Mouse (Mus musculus): Measurements from ENCODE around the gene Trim11. TPM values are rescaled to one million over a fixed set of nuclear protein-coding genes. Genes with fewer than 3 reads are reported as not detected.

Trim11 gene
- polyA plus RNA-seq, 1 experiment from 2014 or later, result 22.7 TPM

DNA sequence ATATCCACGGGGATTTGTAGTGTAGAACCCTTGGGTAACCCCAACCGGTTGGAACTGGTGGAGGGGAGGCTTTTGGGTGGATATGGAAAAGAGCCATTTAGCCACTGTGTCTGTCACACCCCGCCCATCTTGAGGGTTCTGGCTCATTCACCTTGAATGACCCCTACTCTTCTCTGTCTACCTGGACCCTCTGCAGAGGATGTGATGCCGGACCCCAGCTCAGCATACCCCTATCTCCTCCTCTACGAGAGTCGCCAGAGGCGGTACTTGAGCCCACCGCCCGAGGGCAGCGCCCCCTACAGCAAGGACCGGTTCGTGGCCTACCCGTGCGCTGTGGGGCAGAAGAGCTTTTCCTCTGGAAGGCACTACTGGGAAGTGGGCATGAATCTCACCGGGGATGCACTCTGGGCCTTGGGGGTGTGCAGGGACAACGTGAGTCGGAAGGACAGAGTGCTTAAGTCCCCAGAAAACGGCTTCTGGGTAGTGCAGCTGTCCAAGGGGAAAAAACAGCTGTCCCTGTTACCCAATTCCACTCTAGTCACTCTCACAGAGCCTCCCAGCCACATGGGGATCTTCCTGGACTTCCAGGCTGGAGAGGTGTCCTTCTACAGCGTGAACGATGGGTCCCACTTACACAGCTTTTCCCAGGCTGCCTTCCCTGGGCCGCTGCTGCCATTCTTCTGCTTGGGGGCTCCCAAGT lies 6.9 kb upstream of the Trim11 start:
- WGBS, result 87% methylated on average over 21 of the region's 21 CpGs
- H3K27me3 ChIP-seq, result no peaks in the 10 kb centered on the region
- no peaks in the 10 kb centered on the region for H3K4me1 ChIP-seq
- H3K9me3 ChIP-seq, result no peaks in the 10 kb centered on the region
- no peak overlapping the region for H3K27ac ChIP-seq
- peaks cover 19% of the 10 kb centered on the region; the same call in 1 of the 2 replicates for H3K36me3 ChIP-seq
- H3K9ac ChIP-seq, result no peak overlapping the region
- H3K4me3 ChIP-seq, result no peak overlapping the region
- H3K4me2 ChIP-seq (replicated peaks), result no peak overlapping the region
- no peak for ATAC-seq (ENCODE audit: insufficient number of reproducible peaks, insufficient read depth, low FRiP score, low TSS enrichment)

DNA sequence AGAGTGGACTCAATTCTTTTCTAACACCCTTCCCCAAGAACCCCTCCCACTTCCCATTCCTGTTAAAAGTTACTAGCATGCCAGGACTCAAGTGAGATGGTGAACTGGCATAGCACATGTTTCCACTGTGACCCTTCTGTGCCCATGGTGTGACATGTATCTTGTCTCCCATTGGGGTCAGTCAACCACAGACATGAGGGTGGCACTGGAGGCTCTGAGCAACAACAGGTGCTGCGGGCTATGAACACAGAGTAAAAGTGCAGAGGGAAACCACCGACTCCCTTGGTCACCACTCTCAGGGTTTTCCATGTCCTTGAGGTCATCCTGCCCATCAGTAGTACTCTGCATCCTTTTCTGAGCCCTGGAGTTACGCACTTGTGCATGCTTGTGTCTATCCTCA lies 6.1 kb upstream of the Trim11 start:
- Histone ChIP-seq H3K4me3 (no peak overlapping the region), H3K36me3 (peaks cover 19% of the 10 kb centered on the region; the same call in 1 of the 2 replicates), H3K27ac (no peak overlapping the region), H3K9me3 (no peaks in the 10 kb centered on the region), H3K9ac (no peak overlapping the region), H3K4me1 (no peaks in the 10 kb centered on the region), H3K27me3 (no peaks in the 10 kb centered on the region), H3K4me2 (replicated peaks) (no peak overlapping the region)
- 90% methylated on average over 3 of the region's 3 CpGs for WGBS
- no peak for ATAC-seq (ENCODE audit: insufficient number of reproducible peaks, insufficient read depth, low FRiP score, low TSS enrichment)

DNA sequence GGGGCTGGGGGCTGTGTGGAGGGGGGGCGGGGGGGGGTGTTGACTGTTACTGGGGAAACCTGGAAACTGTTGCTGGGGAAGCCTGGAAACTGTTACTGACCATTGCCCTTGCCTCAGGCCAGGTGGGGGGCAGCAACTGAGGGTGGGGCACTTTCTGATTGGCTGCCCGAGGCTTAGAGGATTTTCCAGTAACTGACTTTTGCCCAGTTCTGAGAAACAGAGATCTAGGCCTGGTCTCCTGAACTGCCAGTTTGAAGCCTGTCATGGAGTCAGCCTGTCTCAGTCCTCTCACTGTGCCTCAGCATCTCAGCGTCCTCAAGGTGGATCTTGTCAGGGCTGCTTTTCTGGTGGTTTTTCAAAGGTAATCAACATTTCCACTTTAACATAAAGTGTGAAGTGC lies 3.5 kb upstream of the Trim11 start:
- Histone ChIP-seq H3K9me3 (no peaks in the 10 kb centered on the region), H3K27ac (no peak overlapping the region), H3K36me3 (peaks cover 13% of the 10 kb centered on the region; the same call in 1 of the 2 replicates), H3K9ac (no peak overlapping the region), H3K27me3 (no peaks in the 10 kb centered on the region), H3K4me2 (replicated peaks) (no peak overlapping the region), H3K4me3 (no peak overlapping the region), H3K4me1 (peaks cover 12% of the 10 kb centered on the region)
- WGBS, result 87% methylated on average over 3 of the region's 3 CpGs
- no peak for ATAC-seq (ENCODE audit: insufficient number of reproducible peaks, insufficient read depth, low FRiP score, low TSS enrichment)

DNA sequence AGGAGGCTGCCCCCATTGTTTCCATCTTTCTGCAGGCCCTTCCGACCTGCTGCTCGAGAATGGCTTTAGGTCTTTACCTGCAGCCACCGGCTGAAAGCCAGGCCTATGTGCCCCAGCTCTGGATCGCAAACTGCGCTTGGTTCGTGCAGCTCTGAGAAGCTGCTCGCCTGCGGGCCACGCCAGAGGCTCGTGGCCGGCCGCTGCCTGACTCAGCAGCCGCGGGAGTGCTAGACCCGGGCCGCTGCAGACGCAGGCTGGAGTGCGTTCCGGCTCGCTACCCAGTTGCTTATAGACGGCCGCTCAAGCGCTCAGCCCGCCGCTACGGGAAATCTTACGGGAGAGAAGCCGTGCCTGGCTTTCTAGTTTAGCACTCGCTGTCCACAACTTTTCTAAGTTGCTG lies 743 bp upstream of the Trim11 start:
- Histone ChIP-seq H3K27ac (peak overlapping the region; percentile 69), H3K27me3 (no peaks in the 10 kb centered on the region), H3K4me1 (peaks cover 33% of the 10 kb centered on the region), H3K9ac (peak overlapping the region; percentile 89), H3K4me2 (replicated peaks) (peak overlapping the region; percentile 98), H3K9me3 (no peaks in the 10 kb centered on the region), H3K4me3 (peak overlapping the region; percentile 98), H3K36me3 (peaks cover 5% of the 10 kb centered on the region)
- WGBS, result 0% methylated on average over 29 of the region's 29 CpGs
- no peak for ATAC-seq (ENCODE audit: insufficient number of reproducible peaks, insufficient read depth, low FRiP score, low TSS enrichment)

DNA sequence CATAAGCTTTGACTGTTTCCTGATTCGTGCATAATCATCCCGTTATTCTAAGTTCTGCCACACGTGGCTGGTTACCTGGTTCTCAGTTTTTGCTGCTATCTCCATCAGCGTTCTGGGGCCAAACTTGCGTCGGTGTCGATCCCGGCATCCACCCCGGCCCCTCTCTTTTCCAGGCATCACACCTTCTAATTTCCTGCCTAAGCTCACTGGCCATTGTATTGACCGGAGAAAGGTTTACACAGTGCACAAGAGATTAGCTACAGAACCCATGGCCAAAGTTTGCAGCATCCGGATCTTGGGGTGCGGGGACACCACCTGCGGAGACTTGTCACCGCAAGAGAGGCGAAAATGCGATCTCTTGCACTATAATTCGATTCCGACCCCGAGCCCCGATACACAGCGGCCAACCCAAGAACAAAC lies 276 bp upstream of the Trim11 start:
- under 1% methylated on average over 21 of the region's 21 CpGs for WGBS
- Histone ChIP-seq H3K36me3 (peaks cover 9% of the 10 kb centered on the region), H3K4me3 (peak overlapping the region; percentile 98), H3K27ac (peak overlapping the region; percentile 69), H3K4me2 (replicated peaks) (peak overlapping the region; percentile 98), H3K4me1 (peaks cover 33% of the 10 kb centered on the region), H3K9me3 (no peaks in the 10 kb centered on the region), H3K9ac (peak overlapping the region; percentile 89), H3K27me3 (no peaks in the 10 kb centered on the region)
- ATAC-seq (ENCODE audit: insufficient number of reproducible peaks, insufficient read depth, low FRiP score, low TSS enrichment), result no peak

DNA sequence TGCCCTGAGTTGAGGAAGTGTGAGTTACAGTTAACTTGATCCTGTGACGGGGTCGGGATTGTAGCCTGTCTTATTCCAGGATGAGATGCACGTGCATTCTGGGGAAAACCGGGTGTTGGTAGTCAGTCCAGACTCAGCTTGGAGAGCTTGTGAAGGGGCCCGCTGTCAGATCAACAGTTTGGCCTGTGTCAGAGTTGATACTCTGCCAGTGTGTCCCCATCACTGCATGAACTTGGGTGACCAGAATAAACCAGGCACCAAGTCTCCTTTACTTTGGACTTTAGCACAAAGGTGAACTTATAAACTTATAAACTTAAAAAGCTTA lies 775 bp downstream of the Trim11 start:
- 3% methylated on average over 5 of the region's 5 CpGs for WGBS
- no peak for ATAC-seq (ENCODE audit: insufficient number of reproducible peaks, insufficient read depth, low FRiP score, low TSS enrichment)
- Histone ChIP-seq H3K4me2 (replicated peaks) (peak overlapping the region; percentile 98), H3K4me3 (peak overlapping the region; percentile 98), H3K9me3 (no peaks in the 10 kb centered on the region), H3K27ac (0 out of 2 replicates have a peak overlapping the region, but pooled peaks have one; percentile 69), H3K27me3 (no peaks in the 10 kb centered on the region), H3K4me1 (peaks cover 33% of the 10 kb centered on the region), H3K9ac (peak overlapping the region; percentile 89), H3K36me3 (peaks cover 17% of the 10 kb centered on the region)

DNA sequence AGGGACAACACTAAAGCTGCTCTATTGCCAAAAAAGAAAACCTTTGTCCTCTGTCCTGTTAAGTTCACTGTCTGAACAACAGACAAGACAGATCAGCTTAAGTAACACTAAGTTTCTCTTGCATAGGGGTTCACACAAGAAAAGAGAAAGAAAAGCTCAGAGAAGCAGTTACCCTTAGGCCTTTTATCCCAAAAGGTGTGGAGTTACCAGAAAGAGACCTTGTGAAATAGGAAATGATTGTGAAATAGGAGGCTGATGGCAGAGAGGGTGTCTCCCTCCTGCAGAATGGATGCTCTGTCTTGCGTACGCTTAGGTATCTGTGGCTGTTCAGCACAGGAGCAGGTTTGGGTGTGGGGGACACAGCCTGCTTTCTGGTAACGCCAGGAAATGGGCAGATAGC lies 1.3 kb downstream of the Trim11 start:
- H3K36me3 ChIP-seq, result peaks cover 22% of the 10 kb centered on the region
- no peak overlapping the region for H3K27ac ChIP-seq
- peak overlapping the region; percentile 98 for H3K4me3 ChIP-seq
- H3K4me1 ChIP-seq, result peaks cover 33% of the 10 kb centered on the region
- no peaks in the 10 kb centered on the region for H3K9me3 ChIP-seq
- ATAC-seq (ENCODE audit: insufficient number of reproducible peaks, insufficient read depth, low FRiP score, low TSS enrichment), result no peak
- WGBS, result 64% methylated on average over 3 of the region's 3 CpGs
- peak overlapping the region; percentile 98 for H3K4me2 ChIP-seq (replicated peaks)
- no peaks in the 10 kb centered on the region for H3K27me3 ChIP-seq
- H3K9ac ChIP-seq, result peak overlapping the region; percentile 89

DNA sequence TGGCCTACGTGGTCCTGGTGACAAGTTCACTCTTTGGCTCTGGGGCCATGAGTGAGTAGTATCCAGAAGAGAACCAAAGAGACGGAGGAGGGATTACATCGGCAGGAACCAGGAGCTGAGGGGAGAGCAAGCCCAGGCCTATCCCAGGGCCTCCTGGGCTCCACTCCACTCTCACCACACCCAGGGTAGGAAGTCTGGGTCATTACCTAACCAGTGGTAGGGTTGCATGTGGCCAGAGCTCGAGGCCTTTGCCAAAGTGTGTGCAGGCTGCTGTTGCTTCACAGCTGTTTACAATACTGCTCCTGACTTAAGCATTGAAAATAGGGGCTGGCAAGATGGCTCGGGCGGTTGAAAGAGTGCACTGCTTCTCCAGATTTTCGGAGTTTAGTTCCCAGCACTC lies 1.8 kb downstream of the Trim11 start:
- H3K4me2 ChIP-seq (replicated peaks), result peak overlapping the region; percentile 98
- peak overlapping the region; percentile 89 for H3K9ac ChIP-seq
- H3K9me3 ChIP-seq, result no peaks in the 10 kb centered on the region
- 72% methylated on average over 7 of the region's 7 CpGs for WGBS
- peak overlapping the region; percentile 98 for H3K4me3 ChIP-seq
- H3K27ac ChIP-seq, result no peak overlapping the region
- ATAC-seq (ENCODE audit: insufficient number of reproducible peaks, insufficient read depth, low FRiP score, low TSS enrichment), result no peak; the same call in 1 of the 2 replicates
- H3K27me3 ChIP-seq, result no peaks in the 10 kb centered on the region
- peaks cover 33% of the 10 kb centered on the region for H3K4me1 ChIP-seq
- H3K36me3 ChIP-seq, result peaks cover 27% of the 10 kb centered on the region

DNA sequence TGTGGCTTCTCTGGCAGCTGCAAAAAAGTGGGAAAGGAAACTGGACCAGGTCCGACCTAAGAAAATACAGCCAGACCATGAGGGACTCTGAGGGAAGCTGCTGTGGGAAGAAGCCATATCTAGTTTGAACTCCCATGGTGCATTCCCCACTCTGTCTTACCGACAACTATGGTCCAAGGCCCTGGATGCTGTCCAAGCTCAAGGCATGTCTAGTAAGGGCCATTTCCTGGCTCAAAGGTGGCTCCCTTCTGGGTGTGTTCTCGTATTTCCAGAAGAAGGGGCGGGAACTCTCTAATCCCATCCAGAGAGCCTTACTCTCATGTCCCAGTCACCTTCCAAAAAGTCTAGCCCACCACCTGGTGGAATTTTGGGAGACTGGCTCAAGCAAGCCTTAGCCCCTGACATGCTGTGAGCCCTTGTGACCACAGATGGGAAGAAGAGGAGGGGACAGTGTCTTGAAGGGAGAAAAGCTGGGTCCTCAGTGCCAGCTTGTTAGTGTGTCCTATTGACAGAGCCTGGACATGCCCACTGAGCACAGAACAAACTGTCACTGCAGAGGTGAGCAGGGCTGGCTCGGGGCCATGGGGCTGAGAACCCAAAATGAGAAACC lies 2.6 kb downstream of the Trim11 start:
- peaks cover 35% of the 10 kb centered on the region for H3K36me3 ChIP-seq
- no peaks in the 10 kb centered on the region for H3K9me3 ChIP-seq
- 58% methylated on average over 5 of the region's 5 CpGs for WGBS
- no peak overlapping the region for H3K27ac ChIP-seq
- no peaks in the 10 kb centered on the region for H3K27me3 ChIP-seq
- peak overlapping the region; percentile 98; the same call in 1 of the 2 replicates for H3K4me2 ChIP-seq (replicated peaks)
- H3K4me1 ChIP-seq, result peaks cover 33% of the 10 kb centered on the region
- ATAC-seq (ENCODE audit: insufficient number of reproducible peaks, insufficient read depth, low FRiP score, low TSS enrichment), result no peak
- H3K9ac ChIP-seq, result 0 out of 2 replicates have a peak overlapping the region, but pooled peaks have one; percentile 89
- no peak overlapping the region for H3K4me3 ChIP-seq

DNA sequence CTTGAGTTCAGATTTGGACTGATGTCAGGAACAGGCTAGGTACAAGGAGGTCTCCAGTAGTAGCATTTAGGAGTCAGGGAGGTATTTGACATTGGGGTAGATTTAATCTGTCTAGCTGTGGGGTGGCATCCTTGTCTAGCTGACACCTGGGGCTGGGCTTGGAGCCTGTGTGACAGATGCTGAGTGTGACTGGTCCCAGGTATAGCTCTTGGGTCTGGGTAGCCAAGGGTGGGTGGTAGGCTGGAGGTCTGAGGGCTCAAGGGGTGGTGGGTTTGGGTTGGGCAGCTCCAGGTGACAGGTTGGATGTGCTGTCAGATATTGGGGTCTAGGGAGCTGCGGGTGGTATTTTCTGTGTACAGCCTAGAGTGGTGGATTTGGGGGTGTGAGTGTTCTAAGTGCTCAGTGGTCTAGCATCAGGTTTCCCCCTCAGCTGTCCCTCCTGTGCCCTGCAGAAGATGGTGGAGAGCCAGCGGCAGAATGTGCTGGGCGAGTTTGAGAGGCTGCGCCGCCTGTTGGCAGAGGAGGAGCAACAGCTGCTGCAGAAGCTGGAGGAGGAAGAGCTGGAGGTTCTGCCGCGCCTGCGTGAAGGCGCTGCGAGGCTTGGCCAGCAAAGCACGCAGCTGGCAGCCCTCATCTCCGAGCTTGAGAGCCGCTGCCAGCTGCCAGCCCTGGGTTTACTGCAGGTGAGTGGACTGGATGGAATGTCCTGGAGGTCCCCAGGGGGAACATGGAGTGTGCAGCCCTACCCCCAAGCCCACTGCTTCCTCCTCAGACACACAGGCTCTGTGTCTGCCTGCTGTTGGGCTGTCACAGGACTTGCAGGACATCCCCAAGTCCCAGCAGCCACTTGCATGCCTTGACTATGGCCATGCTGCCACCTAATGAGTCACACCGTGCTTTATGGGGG lies 3.9 kb downstream of the Trim11 start:
- Histone ChIP-seq H3K36me3 (peaks cover 48% of the 10 kb centered on the region), H3K4me2 (replicated peaks) (no peak overlapping the region), H3K9me3 (no peaks in the 10 kb centered on the region), H3K4me1 (peaks cover 33% of the 10 kb centered on the region), H3K4me3 (no peak overlapping the region), H3K9ac (no peak overlapping the region), H3K27ac (no peak overlapping the region), H3K27me3 (no peaks in the 10 kb centered on the region)
- no peak for ATAC-seq (ENCODE audit: insufficient number of reproducible peaks, insufficient read depth, low FRiP score, low TSS enrichment)
- WGBS, result 66% methylated on average over 14 of the region's 14 CpGs

DNA sequence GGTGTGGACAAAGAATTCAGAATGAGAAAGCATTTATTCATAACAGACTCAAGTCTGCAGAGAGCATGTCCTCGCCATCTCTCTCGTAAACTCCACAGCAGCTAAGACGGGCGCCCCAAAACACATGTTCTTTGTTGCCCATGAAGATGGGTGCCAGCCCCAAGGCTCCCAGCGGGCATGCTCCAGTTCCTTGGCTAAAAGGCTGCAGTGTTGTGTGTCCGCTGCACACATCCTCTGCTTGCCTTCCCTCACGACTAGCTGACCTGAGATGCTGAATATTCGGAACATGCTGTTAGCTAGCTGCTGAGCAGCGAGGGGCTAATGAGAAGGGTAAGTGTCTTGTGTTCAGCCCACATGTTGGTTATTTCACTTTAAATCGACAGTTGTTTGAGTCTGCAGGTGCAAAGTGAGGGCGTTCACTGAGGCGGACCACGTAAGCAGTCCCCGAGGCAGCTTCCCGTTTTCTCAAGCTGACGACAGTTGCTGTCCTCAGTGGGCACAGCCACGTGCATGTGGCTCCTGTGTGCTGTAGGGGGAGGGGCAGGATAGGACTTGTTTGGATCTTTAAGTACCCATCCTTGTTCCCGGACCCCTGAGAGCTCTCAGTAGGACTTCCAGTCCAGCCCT lies 4.7 kb downstream of the Trim11 start:
- H3K4me2 ChIP-seq (replicated peaks), result no peak overlapping the region
- no peak overlapping the region for H3K27ac ChIP-seq
- H3K4me3 ChIP-seq, result no peak overlapping the region
- H3K36me3 ChIP-seq, result peaks cover 54% of the 10 kb centered on the region
- ATAC-seq (ENCODE audit: insufficient number of reproducible peaks, insufficient read depth, low FRiP score, low TSS enrichment), result no peak
- H3K9me3 ChIP-seq, result no peaks in the 10 kb centered on the region
- H3K4me1 ChIP-seq, result peaks cover 29% of the 10 kb centered on the region
- no peak overlapping the region for H3K9ac ChIP-seq
- H3K27me3 ChIP-seq, result no peaks in the 10 kb centered on the region
- 84% methylated on average over 18 of the region's 18 CpGs for WGBS
